Mouse (Mus musculus) ZHBTc4 (cell line): ENCODE data around the gene Crabp2.

Experiments used
- DNase-seq: peaks from one replicate; pipeline ENCODE4 v3.0.0-alpha.2; 2011; ENCODE audit warnings: low read depth, low spot score

Gene Crabp2

GRCm38 (mm10) chr3:87984094-87984493 lies 35.6 kb downstream of the Crabp2 start:
- no peak for DNase-seq

- DNase-seq = no peak
Measured at GRCm38 (mm10) chr3:87985505-87986320, 37.2 kb downstream of the Crabp2 start.

GRCm38 (mm10) chr3:87986868-87987267 lies 38.4 kb downstream of the Crabp2 start:
- peak; percentile 97 for DNase-seq

GRCm38 (mm10) chr3:87987633-87988032 lies 39.2 kb downstream of the Crabp2 start:
- DNase-seq = peak; percentile 86

- DNase-seq = no peak
Measured at GRCm38 (mm10) chr3:87988068-87988467, 39.6 kb downstream of the Crabp2 start.

GRCm38 (mm10) chr3:87989935-87990334 lies 41.5 kb downstream of the Crabp2 start:
- DNase-seq = no peak

- DNase-seq = peak; percentile 90
Measured at GRCm38 (mm10) chr3:87993436-87993835, 45.0 kb downstream of the Crabp2 start.

GRCm38 (mm10) chr3:87995331-87995730 lies 46.9 kb downstream of the Crabp2 start:
- DNase-seq = no peak

- no peak for DNase-seq
Measured at GRCm38 (mm10) chr3:87996401-87996800, 47.9 kb downstream of the Crabp2 start.

GRCm38 (mm10) chr3:87996971-87997614 lies 48.6 kb downstream of the Crabp2 start:
- peak; percentile 83 for DNase-seq

- no peak for DNase-seq
Measured at GRCm38 (mm10) chr3:87998747-87999146, 50.3 kb downstream of the Crabp2 start.

- peak; percentile 59 for DNase-seq
Measured at GRCm38 (mm10) chr3:87999243-87999895, 50.9 kb downstream of the Crabp2 start.

- DNase-seq = peak; percentile 65
Measured at GRCm38 (mm10) chr3:88000181-88000580, 51.7 kb downstream of the Crabp2 start, which contains the start of gene Bcan. Gene Bcan, minus strand, starts transcription at chr3:88000230.

GRCm38 (mm10) chr3:88000816-88001595 lies 52.5 kb downstream of the Crabp2 start:
- no peak for DNase-seq

GRCm38 (mm10) chr3:88002291-88002976 lies 54.0 kb downstream of the Crabp2 start:
- DNase-seq = peak; percentile 27
